Mouse (Mus musculus) neural tube, embryonic 12.5 days (tissue): Measurements from ENCODE around the gene Sccpdh. TPM values are rescaled to one million over a fixed set of nuclear protein-coding genes. Genes with fewer than 3 reads are reported as not detected.
"Not testable (repeated sequence)": the region's sequence is repeated elsewhere in the genome, so short reads cannot be mapped to it uniquely, and the experiment has no call there.

Source experiments
- ATAC-seq: fragments of 200-750 bp; cut with Nextera tagmentation; 2 replicates; pipeline ENCODE4 v1.8.0; 2017; ENCODE audit warnings: low read depth, mild to moderate bottlenecking, moderate TSS enrichment, moderate library complexity; ENCODE audit not compliant: low FRiP score
- H3K27ac ChIP-seq: fragments of 300-500 bp; sonication (generic); 2 replicates; pipeline ENCODE4 v1.5.1; 2016
- H3K27me3 ChIP-seq: fragments of 300-500 bp; sonication (generic); replicated peaks from 2 replicates; pipeline ENCODE4 v1.6.1; 2016; ENCODE audit warnings: mild to moderate bottlenecking
- H3K36me3 ChIP-seq: fragments of 300-500 bp; sonication (generic); 2 replicates; pipeline ENCODE4 v1.6.1; 2016; ENCODE audit warnings: mild to moderate bottlenecking
- H3K4me1 ChIP-seq: fragments of 300-500 bp; sonication (generic); 2 replicates; pipeline ENCODE4 v1.6.1; 2016
- H3K4me2 ChIP-seq: fragments of 300-500 bp; sonication (generic); replicated peaks from 2 replicates; pipeline ENCODE4 v1.6.1; 2016; ENCODE audit warnings: mild to moderate bottlenecking
- H3K4me3 ChIP-seq: fragments of 300-500 bp; sonication (generic); 2 replicates; pipeline ENCODE4 v1.5.1; 2016
- H3K9ac ChIP-seq: fragments of 300-500 bp; sonication (generic); 2 replicates; pipeline ENCODE4 v1.6.1; 2016; ENCODE audit warnings: mild to moderate bottlenecking
- H3K9me3 ChIP-seq: fragments of 300-500 bp; sonication (generic); 2 replicates; pipeline ENCODE4 v1.6.1; 2016; ENCODE audit warnings: mild to moderate bottlenecking
- WGBS: fragments of 180-500 bp; shearing (Covaris S2); methylation state at CpG from one replicate; pipeline ENCODE4 v1.1.7; 2016; 5-methylcytosine and 5-hydroxymethylcytosine counted together
- polyA plus RNA-seq: library from polyadenylated mRNA; unstranded; fragments of >200 nt; fragmentation: Nextera tagmentation; extraction: Ambion mirVana; gene quantifications from 2 replicates; pipeline ENCODE4 v1.2.1, GENCODE M21; 2016

Gene Sccpdh
- polyA plus RNA-seq, 1 experiment from 2014 or later = 124 TPM

- ATAC-seq = no peak
- no peak overlapping the region for H3K4me2 ChIP-seq
- H3K4me3 ChIP-seq = no peak overlapping the region
- H3K27me3 ChIP-seq = no peaks in the 10 kb centered on the region
- 94% methylated on average over 2 of the region's 2 CpGs for WGBS
- no peaks in the 10 kb centered on the region for H3K4me1 ChIP-seq
- no peaks in the 10 kb centered on the region for H3K9me3 ChIP-seq
- no peak overlapping the region for H3K27ac ChIP-seq
- no peak overlapping the region for H3K9ac ChIP-seq
- peaks cover 69% of the 10 kb centered on the region for H3K36me3 ChIP-seq
These were observed 9.0 kb downstream of the Sccpdh start for GRCm38 (mm10) chr1:179677031-179677430.

GRCm38 (mm10) chr1:179679326-179679725 lies 11.3 kb downstream of the Sccpdh start:
- Histone ChIP-seq H3K9ac (no peak overlapping the region), H3K4me3 (no peak overlapping the region), H3K27me3 (no peaks in the 10 kb centered on the region), H3K27ac (no peak overlapping the region), H3K9me3 (no peaks in the 10 kb centered on the region), H3K4me2 (no peak overlapping the region), H3K36me3 (peaks cover 70% of the 10 kb centered on the region), H3K4me1 (no peaks in the 10 kb centered on the region)
- no peak for ATAC-seq
- 96% methylated on average over 4 of the region's 4 CpGs for WGBS

- H3K27me3 ChIP-seq, H3K9me3 ChIP-seq, H3K4me3 ChIP-seq, H3K27ac ChIP-seq, H3K9ac ChIP-seq, ATAC-seq, H3K4me1 ChIP-seq, H3K4me2 ChIP-seq: not testable (repeated sequence)
- 90% methylated on average over 9 of the region's 10 CpGs for WGBS
- peaks cover 74% of the 10 kb centered on the region for H3K36me3 ChIP-seq
These were observed 14.7 kb downstream of the Sccpdh start for GRCm38 (mm10) chr1:179682753-179683152.

GRCm38 (mm10) chr1:179686348-179686747 lies 18.3 kb downstream of the Sccpdh start:
- Histone ChIP-seq H3K27me3 (no peaks in the 10 kb centered on the region), H3K4me1 (no peaks in the 10 kb centered on the region), H3K4me3 (no peak overlapping the region), H3K9me3 (no peaks in the 10 kb centered on the region), H3K9ac (no peak overlapping the region), H3K27ac (no peak overlapping the region), H3K4me2 (no peak overlapping the region), H3K36me3 (peaks cover 51% of the 10 kb centered on the region)
- ATAC-seq = no peak
- 93% methylated on average over 6 of the region's 6 CpGs for WGBS

GRCm38 (mm10) chr1:179686781-179687180 lies 18.8 kb downstream of the Sccpdh start:
- no peaks in the 10 kb centered on the region for H3K9me3 ChIP-seq
- no peak for ATAC-seq
- 85% methylated on average over 5 of the region's 5 CpGs for WGBS
- H3K4me1 ChIP-seq = no peaks in the 10 kb centered on the region
- H3K4me3 ChIP-seq = no peak overlapping the region
- H3K9ac ChIP-seq = no peak overlapping the region
- no peaks in the 10 kb centered on the region for H3K27me3 ChIP-seq
- H3K36me3 ChIP-seq = peaks cover 48% of the 10 kb centered on the region
- no peak overlapping the region for H3K27ac ChIP-seq
- no peak overlapping the region for H3K4me2 ChIP-seq

GRCm38 (mm10) chr1:179687305-179687704 lies 19.3 kb downstream of the Sccpdh start:
- Histone ChIP-seq H3K4me2 (no peak overlapping the region), H3K27me3 (no peaks in the 10 kb centered on the region), H3K9ac (no peak overlapping the region), H3K9me3 (no peaks in the 10 kb centered on the region), H3K4me1 (no peaks in the 10 kb centered on the region), H3K36me3 (peaks cover 43% of the 10 kb centered on the region), H3K27ac (no peak overlapping the region), H3K4me3 (no peak overlapping the region)
- ATAC-seq = no peak
- WGBS = 87% methylated on average over 1 of the region's 1 CpGs

- ATAC-seq = no peak
- Histone ChIP-seq H3K27me3 (no peaks in the 10 kb centered on the region), H3K9me3 (no peaks in the 10 kb centered on the region), H3K27ac (no peak overlapping the region), H3K4me2 (no peak overlapping the region), H3K36me3 (peaks cover 39% of the 10 kb centered on the region), H3K4me3 (no peak overlapping the region), H3K9ac (no peak overlapping the region), H3K4me1 (no peaks in the 10 kb centered on the region)
- WGBS = 93% methylated on average over 3 of the region's 3 CpGs
These were observed 20.0 kb downstream of the Sccpdh start for GRCm38 (mm10) chr1:179687966-179688365.

- Histone ChIP-seq H3K27me3 (no peaks in the 10 kb centered on the region), H3K4me1 (no peaks in the 10 kb centered on the region), H3K4me3 (no peak overlapping the region), H3K4me2 (no peak overlapping the region), H3K9me3 (no peaks in the 10 kb centered on the region), H3K9ac (no peak overlapping the region), H3K36me3 (peaks cover 35% of the 10 kb centered on the region), H3K27ac (no peak overlapping the region)
- no peak for ATAC-seq
- whole genome bisulfite sequencing = 91% methylated on average over 6 of the region's 6 CpGs
These were observed 20.4 kb downstream of the Sccpdh start for GRCm38 (mm10) chr1:179688415-179688814.

GRCm38 (mm10) chr1:179688914-179689313 lies 20.9 kb downstream of the Sccpdh start:
- no peak overlapping the region for H3K4me2 ChIP-seq
- H3K9me3 ChIP-seq = no peaks in the 10 kb centered on the region
- no peaks in the 10 kb centered on the region for H3K27me3 ChIP-seq
- H3K4me3 ChIP-seq = no peak overlapping the region
- WGBS = 70% methylated on average over 5 of the region's 5 CpGs
- ATAC-seq = no peak
- no peak overlapping the region for H3K27ac ChIP-seq
- H3K9ac ChIP-seq = no peak overlapping the region
- no peaks in the 10 kb centered on the region for H3K4me1 ChIP-seq
- peaks cover 30% of the 10 kb centered on the region for H3K36me3 ChIP-seq

- peaks cover 27% of the 10 kb centered on the region for H3K36me3 ChIP-seq
- no peak overlapping the region for H3K4me3 ChIP-seq
- H3K9me3 ChIP-seq = no peaks in the 10 kb centered on the region
- no peaks in the 10 kb centered on the region for H3K4me1 ChIP-seq
- no peaks in the 10 kb centered on the region for H3K27me3 ChIP-seq
- no peak overlapping the region for H3K9ac ChIP-seq
- ATAC-seq = no peak
- no peak overlapping the region for H3K27ac ChIP-seq
- 74% methylated on average over 6 of the region's 6 CpGs for WGBS
- no peak overlapping the region for H3K4me2 ChIP-seq
These were observed 21.5 kb downstream of the Sccpdh start for GRCm38 (mm10) chr1:179689479-179689878.

- 88% methylated on average over 3 of the region's 3 CpGs for WGBS
- Histone ChIP-seq H3K4me2 (no peak overlapping the region), H3K27me3 (no peaks in the 10 kb centered on the region), H3K9ac (no peak overlapping the region), H3K27ac (no peak overlapping the region), H3K4me3 (no peak overlapping the region), H3K36me3 (no peaks in the 10 kb centered on the region), H3K9me3 (no peaks in the 10 kb centered on the region), H3K4me1 (no peaks in the 10 kb centered on the region)
- no peak for ATAC-seq
These were observed 36.1 kb downstream of the Sccpdh start for GRCm38 (mm10) chr1:179704150-179704549.

GRCm38 (mm10) chr1:179705154-179705553 lies 37.1 kb downstream of the Sccpdh start:
- WGBS = 90% methylated on average over 6 of the region's 6 CpGs
- Histone ChIP-seq H3K27ac (no peak overlapping the region), H3K4me1 (no peaks in the 10 kb centered on the region), H3K9me3 (no peaks in the 10 kb centered on the region), H3K9ac (no peak overlapping the region), H3K27me3 (no peaks in the 10 kb centered on the region), H3K4me3 (no peak overlapping the region), H3K36me3 (no peaks in the 10 kb centered on the region), H3K4me2 (no peak overlapping the region)
- ATAC-seq = no peak

- 88% methylated on average over 6 of the region's 6 CpGs for WGBS
- H3K4me3 ChIP-seq = no peak overlapping the region
- H3K4me1 ChIP-seq = no peaks in the 10 kb centered on the region
- no peak overlapping the region for H3K4me2 ChIP-seq
- H3K9me3 ChIP-seq = no peaks in the 10 kb centered on the region
- no peaks in the 10 kb centered on the region for H3K36me3 ChIP-seq
- no peak overlapping the region for H3K9ac ChIP-seq
- H3K27ac ChIP-seq = no peak overlapping the region
- no peak for ATAC-seq
- H3K27me3 ChIP-seq = no peaks in the 10 kb centered on the region
These were observed 41.4 kb downstream of the Sccpdh start for GRCm38 (mm10) chr1:179709390-179709789.
